Comparison of ENCODE assay signal across 9 mouse cellular contexts in the genomic region with DNA sequence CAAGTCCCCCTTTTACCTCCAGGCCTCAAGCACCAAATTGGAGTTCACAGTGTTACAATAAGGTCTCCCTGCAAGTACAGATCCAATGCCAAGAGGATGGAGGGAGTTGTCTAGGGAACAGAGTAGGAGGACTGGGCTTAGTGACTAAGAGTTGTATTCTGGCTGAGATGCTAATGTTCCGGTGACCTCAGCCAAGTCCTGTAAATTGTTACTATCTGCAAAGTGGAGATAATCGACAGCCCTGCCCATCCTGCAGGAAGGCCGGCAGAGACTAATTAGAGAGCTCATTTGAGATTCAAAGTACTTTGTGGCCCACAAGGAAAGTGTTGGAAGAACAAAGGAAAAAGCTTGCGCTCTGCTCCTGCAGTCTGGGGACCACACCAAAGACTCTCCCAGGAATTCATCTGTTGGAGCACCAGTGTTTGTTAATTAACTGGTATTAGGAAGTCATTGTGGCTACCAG.
DNase-seq lines count a peak whose midpoint lies in the region; ATAC-seq and TF ChIP-seq lines count a peak whose summit lies in the region.
"Had no signal": no experiment of that assay in that cellular context is flagged by ENCODE, and none has a peak within 500 bp of the region (broad histone marks: within the 10 kb centered on the region; RNA-seq: fewer than 3 reads in every experiment).

No protein-coding gene starts in this region.

- ATAC-seq in hindbrain, embryonic 14.5 days (ENCODE audit: low FRiP score): peak; percentile 65; the same call in 1 of the 2 replicates
- 0 out of 2 replicates have a peak, but pooled peaks have one; percentile 33 for ATAC-seq in stomach, postnatal 0 days (ENCODE audit: low FRiP score, low TSS enrichment)

- H3K27me3 ChIP-seq in hindbrain, embryonic 14.5 days (ENCODE audit: control insufficient read depth, insufficient read depth, low read length): no peaks in the 10 kb centered on the region
- no peaks in the 10 kb centered on the region for H3K27me3 ChIP-seq in stomach, postnatal 0 days (ENCODE audit: control insufficient read depth, insufficient read depth, low read length)
- H3K27me3 ChIP-seq: liver, embryonic 15.5 days had no signal

- H3K9me3 ChIP-seq in hindbrain, embryonic 14.5 days (ENCODE audit: control insufficient read depth, low read length): no peaks in the 10 kb centered on the region
- H3K9me3 ChIP-seq in stomach, postnatal 0 days (ENCODE audit: control insufficient read depth, low read length): no peaks in the 10 kb centered on the region
- H3K9me3 ChIP-seq: liver, embryonic 15.5 days had no signal

- no peaks in the 10 kb centered on the region for H3K36me3 ChIP-seq in hindbrain, embryonic 14.5 days (replicated peaks; ENCODE audit: control insufficient read depth, insufficient read depth)
- no peaks in the 10 kb centered on the region for H3K36me3 ChIP-seq in stomach, postnatal 0 days (ENCODE audit: control insufficient read depth, insufficient read depth, low read length)
- H3K36me3 ChIP-seq: liver, embryonic 15.5 days had no signal

- H3K4me3 ChIP-seq in hindbrain, embryonic 14.5 days (replicated peaks; ENCODE audit: low read length): no peak overlapping the region
- H3K4me3 ChIP-seq in stomach, postnatal 0 days (ENCODE audit: low read depth, low read length): no peak overlapping the region
- H3K4me3 ChIP-seq: liver, embryonic 15.5 days had no signal

- no peak overlapping the region for H3K9ac ChIP-seq in hindbrain, embryonic 14.5 days
- no peak overlapping the region for H3K9ac ChIP-seq in stomach, postnatal 0 days (ENCODE audit: low read length)
- H3K9ac ChIP-seq: liver, embryonic 15.5 days had no signal

- TF ChIP-seq EP300 in stomach, postnatal 0 days (optimal IDR thresholded peaks at IDR 0.05): no peak

- no peak for TF ChIP-seq CTCF in stomach, postnatal 0 days (IDR thresholded peaks at IDR 0.05; ENCODE audit: low read depth)

- peak; percentile 11 for DNase-seq in embryo, embryonic 10 days (ENCODE audit: low spot score)
- no peak for DNase-seq in embryo, embryonic 11 days
- peak; percentile 19 for DNase-seq in testis, postnatal 14 days (ENCODE audit: low spot score)
- no peak for DNase-seq in testis, postnatal 10 days (ENCODE audit: low spot score)
- peak; percentile 39 for DNase-seq in hindbrain, embryonic 14.5 days (ENCODE audit: low spot score)
- DNase-seq in stomach, postnatal 0 days (ENCODE audit: low spot score): no peak
- DNase-seq in cerebellum, postnatal 25 days: no peak
- DNase-seq in frontal cortex, postnatal 14 days (ENCODE audit: low spot score in 2 of 2): no peak

- H3K27ac ChIP-seq in hindbrain, embryonic 14.5 days: no peak overlapping the region
- H3K27ac ChIP-seq in stomach, postnatal 0 days (replicated peaks): no peak overlapping the region
- H3K27ac ChIP-seq: liver, embryonic 15.5 days had no signal

- 6% methylated on average over 4 of the region's 4 CpGs for WGBS in hindbrain, embryonic 14.5 days
- WGBS in stomach, postnatal 0 days: 37% methylated on average over 4 of the region's 4 CpGs

- H3K4me1 ChIP-seq in hindbrain, embryonic 14.5 days (replicated peaks; ENCODE audit: control insufficient read depth, insufficient read depth, low read length): peaks cover 23% of the 10 kb centered on the region
- H3K4me1 ChIP-seq in stomach, postnatal 0 days (replicated peaks; ENCODE audit: control insufficient read depth, insufficient read depth): peaks cover 2% of the 10 kb centered on the region; the same call in 1 of the 2 replicates

- H3K4me2 ChIP-seq in hindbrain, embryonic 14.5 days (replicated peaks): no peak overlapping the region
- no peak overlapping the region for H3K4me2 ChIP-seq in stomach, postnatal 0 days (replicated peaks; ENCODE audit: low read depth)
- H3K4me2 ChIP-seq: liver, embryonic 15.5 days had no signal

Comparison
In these comparisons a context has a peak if more than half of its experiments do, and no peak if none do; other contexts are left out.
1. DNase-seq: peak in embryo, embryonic 10 days (single experiment), testis, postnatal 14 days (single experiment) and hindbrain, embryonic 14.5 days (single experiment); none in embryo, embryonic 11 days (single experiment), testis, postnatal 10 days (single experiment), stomach, postnatal 0 days (single experiment), cerebellum, postnatal 25 days (0 of 2) and frontal cortex, postnatal 14 days (0 of 2).